Mouse (Mus musculus) cortical plate, adult 2 months (tissue): ENCODE measurements around the gene Anapc1.

Experiments
- CTCF ChIP-seq: fragments of 200-500 bp; IDR thresholded peaks from 2 replicates; pipeline ENCODE4 v1.5.1; 2011; ENCODE audit warnings: mild to moderate bottlenecking, control low read depth, low read length; ENCODE audit not compliant: insufficient read depth; ENCODE audit errors: extremely low read depth
- POLR2A ChIP-seq: fragments of 200-500 bp; IDR thresholded peaks from 2 replicates; pipeline ENCODE4 v1.6.1; 2011; ENCODE audit warnings: mild to moderate bottlenecking, low read length, control low read depth; ENCODE audit not compliant: insufficient read depth; ENCODE audit errors: extremely low read depth

GRCm38 (mm10) chr2:128731514-128731913 is 44.3 kb upstream of the Anapc1 start:
- TF ChIP-seq CTCF = no peak
- no peak for TF ChIP-seq POLR2A
